Mouse (Mus musculus) forebrain, embryonic 11.5 days (tissue): ENCODE results near the gene Pex5l. TPM values are rescaled to one million over a fixed set of nuclear protein-coding genes. Genes with fewer than 3 reads are reported as not detected.
A peak's percentile ranks its signal among the peaks of the same experiment; 100 is the strongest.

Experiments
- ATAC-seq: fragments of 200-750 bp; cut with Nextera tagmentation; replicated peaks from 2 replicates; pipeline ENCODE4 v1.8.0; 2017; ENCODE audit warnings: moderate TSS enrichment; ENCODE audit not compliant: low FRiP score
- DNase-seq: peaks from one replicate; pipeline ENCODE4 v3.0.0-alpha.2; 2017; ENCODE audit warnings: low spot score
- H3K27ac ChIP-seq: fragments of 300-500 bp; sonication (generic); 2 replicates; pipeline ENCODE4 v1.5.1; 2014; ENCODE audit warnings: low read depth, low read length
- H3K27me3 ChIP-seq: fragments of 300-500 bp; sonication (generic); 2 replicates; pipeline ENCODE4 v1.6.1; 2014; ENCODE audit warnings: mild to moderate bottlenecking, low read length, mixed read lengths; ENCODE audit not compliant: control insufficient read depth, insufficient read depth
- H3K36me3 ChIP-seq: fragments of 300-500 bp; sonication (generic); 2 replicates; pipeline ENCODE4 v1.6.1; 2014; ENCODE audit warnings: mild to moderate bottlenecking, low read length, moderate library complexity, mixed read lengths; ENCODE audit not compliant: control insufficient read depth, insufficient read depth
- H3K4me1 ChIP-seq: fragments of 300-500 bp; sonication (generic); replicated peaks from 2 replicates; pipeline ENCODE4 v1.6.1; 2014; ENCODE audit warnings: low read length, mixed read lengths; ENCODE audit not compliant: control insufficient read depth, insufficient read depth
- H3K4me2 ChIP-seq: fragments of 300-500 bp; sonication (generic); 2 replicates; pipeline ENCODE4 v1.6.1; 2014; ENCODE audit warnings: low read depth, mild to moderate bottlenecking, low read length, moderate library complexity, mixed read lengths; ENCODE audit not compliant: severe bottlenecking
- H3K4me3 ChIP-seq: fragments of 300-500 bp; sonication (generic); 2 replicates; pipeline ENCODE4 v1.5.1; 2014; ENCODE audit warnings: low read depth, low read length
- H3K9ac ChIP-seq: fragments of 300-500 bp; sonication (generic); 2 replicates; pipeline ENCODE4 v1.6.1; 2014; ENCODE audit warnings: low read length
- H3K9me3 ChIP-seq: fragments of 300-500 bp; sonication (generic); 2 replicates; pipeline ENCODE4 v1.6.1; 2016; ENCODE audit warnings: low read length, mixed read lengths; ENCODE audit not compliant: control insufficient read depth
- WGBS: fragments of 180-500 bp; shearing (Covaris S2); extraction: QIAGEN DNeasy Blood & Tissue Kit; methylation state at CpG from one replicate; pipeline ENCODE4 v1.1.7; 2014; 5-methylcytosine and 5-hydroxymethylcytosine counted together
- polyA plus RNA-seq: library from polyadenylated mRNA; unstranded; fragments of >200 nt; fragmentation: Nextera tagmentation; extraction: Ambion mirVana; gene quantifications from 2 replicates; pipeline ENCODE4 v1.2.1, GENCODE M21; 2014

Pex5l gene
- 1.7 and 2.4 TPM in 2 replicates for polyA plus RNA-seq

DNA sequence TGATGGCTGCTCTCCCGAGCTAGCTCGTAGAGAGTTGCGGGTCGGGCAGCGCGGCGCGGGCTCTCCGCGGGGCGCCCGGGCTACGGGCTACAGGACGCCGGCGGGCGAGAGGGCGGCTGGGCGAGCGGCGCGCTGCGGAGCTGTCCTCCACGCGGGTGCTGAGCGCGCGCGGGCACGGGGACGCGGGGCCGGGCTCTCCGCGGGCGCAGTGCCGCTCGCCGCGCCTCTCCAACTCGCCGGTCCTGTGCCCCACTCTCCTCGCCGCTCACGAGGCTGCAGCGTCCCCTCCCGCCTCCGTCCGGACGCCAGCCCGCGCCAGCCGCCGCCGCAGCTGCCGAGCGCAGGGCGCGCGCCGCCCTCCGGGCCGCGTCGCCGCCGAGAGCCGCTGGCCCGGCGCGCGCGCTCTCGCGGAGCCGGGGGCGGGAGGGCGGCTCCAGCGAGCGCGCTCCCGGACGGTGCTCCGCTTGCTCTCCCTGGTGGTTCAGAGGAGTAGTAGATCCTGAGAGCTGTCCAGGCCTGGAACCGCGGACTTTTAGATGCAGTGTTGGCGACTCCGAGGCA lies at the start of gene Pex5l:
Pex5l (minus strand) TSS at position 347 of the 561 bp plus-strand sequence.
- Histone ChIP-seq H3K27ac (no peak within 1 kb of the TSS), H3K9me3 (no peaks in the 10 kb centered on the region), H3K27me3 (peaks cover 5% of the 10 kb centered on the region; the same call in 1 of the 2 replicates), H3K4me1 (no peaks in the 10 kb centered on the region; the same call in 1 of the 2 replicates), H3K4me3 (peak within 1 kb of the TSS; percentile 63), H3K9ac (peak within 1 kb of the TSS; percentile 61), H3K4me2 (peak within 1 kb of the TSS; percentile 96), H3K36me3 (no peaks in the 10 kb centered on the region)
- DNase-seq (peak; percentile 86), ATAC-seq (peak; percentile 92)
- WGBS: under 1% methylated on average over 64 of the region's 88 CpGs

DNA sequence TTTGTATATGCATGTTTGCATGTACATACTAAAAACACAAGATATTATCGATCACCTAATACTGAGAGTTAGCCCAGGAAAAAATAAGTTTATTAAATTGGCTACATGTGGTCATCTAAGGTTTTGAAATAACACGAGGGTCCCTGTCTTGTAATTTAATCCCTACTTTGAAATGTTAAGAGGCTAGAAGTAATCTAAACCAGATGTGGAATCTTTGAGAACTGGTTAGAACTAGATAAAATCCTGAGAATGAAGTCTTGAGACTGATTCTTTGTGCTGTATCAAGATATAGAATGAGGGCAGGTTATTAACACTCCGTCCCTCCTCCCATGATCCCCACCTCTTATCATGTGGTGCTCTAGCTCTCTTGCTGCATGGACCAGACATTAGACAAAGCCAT lies 22.1 kb upstream of the Pex5l start:
- H3K9ac ChIP-seq: no peak overlapping the region
- DNase-seq: no peak
- WGBS: 79% methylated on average over 3 of the region's 3 CpGs
- no peak overlapping the region for H3K4me3 ChIP-seq
- no peaks in the 10 kb centered on the region for H3K4me1 ChIP-seq
- ATAC-seq: no peak
- no peak overlapping the region for H3K27ac ChIP-seq
- H3K4me2 ChIP-seq: no peak overlapping the region
- H3K36me3 ChIP-seq: no peaks in the 10 kb centered on the region
- H3K9me3 ChIP-seq: no peaks in the 10 kb centered on the region
- H3K27me3 ChIP-seq: no peaks in the 10 kb centered on the region

DNA sequence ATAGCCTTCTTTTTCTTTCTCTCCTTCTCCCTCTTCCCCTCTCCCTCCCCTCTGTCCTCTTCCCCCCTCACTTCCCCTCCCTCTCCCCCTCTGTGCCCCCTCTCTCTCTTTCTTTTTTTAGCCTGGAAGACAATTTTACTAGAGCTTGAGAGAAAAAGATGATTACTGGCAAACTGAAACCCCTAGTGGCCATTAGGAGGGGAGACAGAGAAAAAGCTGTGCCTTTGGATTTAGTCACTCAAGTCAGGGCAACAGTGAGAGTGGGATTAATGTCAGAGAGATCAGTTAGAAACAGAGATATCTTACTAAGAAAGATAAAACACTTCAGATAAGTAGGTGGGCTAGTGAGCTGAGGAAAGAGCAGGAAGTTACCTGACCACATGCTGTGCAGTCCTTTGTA lies 20.8 kb upstream of the Pex5l start:
- Histone ChIP-seq H3K27me3 (no peaks in the 10 kb centered on the region), H3K27ac (no peak overlapping the region), H3K9ac (no peak overlapping the region), H3K4me3 (no peak overlapping the region), H3K4me2 (no peak overlapping the region), H3K4me1 (no peaks in the 10 kb centered on the region), H3K9me3 (no peaks in the 10 kb centered on the region), H3K36me3 (no peaks in the 10 kb centered on the region)
- DNase-seq (no peak), ATAC-seq (no peak)

DNA sequence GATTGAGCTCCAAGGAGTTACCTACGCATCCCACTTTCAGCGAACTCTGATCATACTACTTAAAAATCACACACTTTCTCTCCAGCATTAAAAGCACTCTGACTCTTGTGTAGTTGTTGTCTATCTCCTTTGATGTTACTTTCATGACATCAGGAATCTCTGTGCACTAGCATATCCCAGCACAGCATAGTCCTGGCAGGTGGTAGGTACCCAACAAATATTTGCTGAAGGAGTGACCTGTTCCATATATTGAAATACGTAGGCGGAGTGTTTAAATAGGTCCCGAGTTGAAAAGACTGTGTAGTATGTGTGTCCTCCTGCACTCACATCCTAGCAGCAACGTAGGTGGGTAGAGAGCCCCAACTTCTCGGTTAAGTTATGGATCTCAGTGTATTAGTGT lies 545 bp upstream of the Pex5l start:
- peak overlapping the region; percentile 2; the same call in 1 of the 2 replicates for H3K4me2 ChIP-seq
- peak; percentile 34; the same call in 1 of the 2 replicates for ATAC-seq
- H3K36me3 ChIP-seq: no peaks in the 10 kb centered on the region
- H3K4me3 ChIP-seq: no peak overlapping the region
- DNase-seq: no peak
- no peaks in the 10 kb centered on the region for H3K9me3 ChIP-seq
- WGBS: 82% methylated on average over 7 of the region's 7 CpGs
- no peak overlapping the region for H3K9ac ChIP-seq
- H3K27ac ChIP-seq: no peak overlapping the region
- peaks cover 5% of the 10 kb centered on the region; the same call in 1 of the 2 replicates for H3K27me3 ChIP-seq
- no peaks in the 10 kb centered on the region; the same call in 1 of the 2 replicates for H3K4me1 ChIP-seq

DNA sequence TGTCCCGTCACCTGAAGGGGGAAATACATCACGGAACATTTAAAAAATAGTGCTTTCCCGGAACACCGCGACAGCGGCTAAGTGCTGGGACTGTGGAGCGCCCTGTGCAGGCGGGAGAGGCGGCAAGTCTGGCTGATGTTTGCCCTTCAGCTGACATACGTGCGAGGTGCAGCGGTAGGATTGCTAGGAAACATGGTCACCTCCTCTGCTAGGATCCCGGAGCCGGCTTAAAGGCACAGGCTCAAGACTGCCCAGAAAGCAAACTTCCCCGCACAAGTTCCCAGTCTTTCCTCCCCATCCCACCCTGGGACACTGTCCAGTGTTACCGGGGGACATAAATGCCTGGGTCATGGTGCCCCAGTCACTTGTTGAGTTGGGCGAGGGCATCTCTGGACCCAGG lies 649 bp downstream of the Pex5l start:
- peak overlapping the region; percentile 96 for H3K4me2 ChIP-seq
- H3K27me3 ChIP-seq: peaks cover 5% of the 10 kb centered on the region; the same call in 1 of the 2 replicates
- no peaks in the 10 kb centered on the region; the same call in 1 of the 2 replicates for H3K4me1 ChIP-seq
- no peak overlapping the region for H3K27ac ChIP-seq
- peak overlapping the region; percentile 63 for H3K4me3 ChIP-seq
- 1% methylated on average over 17 of the region's 17 CpGs for WGBS
- peak; percentile 49 for ATAC-seq
- H3K36me3 ChIP-seq: no peaks in the 10 kb centered on the region
- H3K9ac ChIP-seq: peak overlapping the region; percentile 61
- no peaks in the 10 kb centered on the region for H3K9me3 ChIP-seq
- no peak for DNase-seq

DNA sequence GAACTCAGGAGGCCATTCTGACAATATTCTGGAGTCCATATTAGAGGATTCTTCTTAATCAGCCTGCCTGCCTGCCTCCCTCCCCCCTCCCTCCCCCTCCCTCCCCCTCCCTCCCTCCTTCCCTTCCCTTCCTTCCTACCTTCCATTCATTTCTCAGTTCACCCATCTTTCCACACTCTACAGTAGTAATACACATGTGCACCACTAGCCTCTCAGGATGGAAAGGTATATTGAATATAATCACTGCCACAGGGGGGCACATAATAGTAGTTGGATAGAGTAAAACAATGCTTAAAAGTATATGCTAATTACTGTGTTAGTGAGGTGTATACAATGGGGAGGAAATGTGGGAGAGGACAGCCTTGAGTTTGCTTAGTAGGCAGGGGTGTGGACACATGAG lies 13.1 kb downstream of the Pex5l start:
- no peak for DNase-seq
- H3K27me3 ChIP-seq: no peaks in the 10 kb centered on the region
- H3K27ac ChIP-seq: no peak overlapping the region
- no peak overlapping the region for H3K9ac ChIP-seq
- no peak for ATAC-seq
- H3K4me1 ChIP-seq: no peaks in the 10 kb centered on the region
- H3K36me3 ChIP-seq: no peaks in the 10 kb centered on the region
- H3K4me2 ChIP-seq: no peak overlapping the region
- no peaks in the 10 kb centered on the region for H3K9me3 ChIP-seq
- no peak overlapping the region for H3K4me3 ChIP-seq

DNA sequence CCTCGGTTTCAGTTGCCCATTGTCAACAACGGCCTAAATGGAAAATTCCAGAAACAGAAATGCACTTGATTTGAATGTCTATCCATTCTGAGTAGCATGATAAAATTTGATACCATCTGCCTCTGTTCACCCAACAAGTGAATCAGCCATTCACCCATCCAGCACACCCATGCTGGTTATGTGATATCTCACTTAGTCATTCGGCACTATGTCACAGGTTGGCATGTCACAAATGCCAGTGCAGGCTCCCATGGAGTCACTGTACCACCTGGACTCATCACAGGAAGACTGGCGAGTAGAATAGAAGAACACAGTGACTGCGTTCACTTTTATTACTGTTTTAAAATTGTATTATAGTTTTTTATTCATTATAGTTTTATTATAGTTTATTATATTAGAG lies 18.3 kb downstream of the Pex5l start:
- H3K27me3 ChIP-seq: no peaks in the 10 kb centered on the region
- no peak overlapping the region for H3K4me3 ChIP-seq
- H3K4me1 ChIP-seq: no peaks in the 10 kb centered on the region
- no peaks in the 10 kb centered on the region for H3K36me3 ChIP-seq
- no peak overlapping the region for H3K27ac ChIP-seq
- no peak for ATAC-seq
- DNase-seq: no peak
- WGBS: 86% methylated on average over 5 of the region's 5 CpGs
- H3K4me2 ChIP-seq: no peak overlapping the region
- H3K9me3 ChIP-seq: no peaks in the 10 kb centered on the region
- no peak overlapping the region for H3K9ac ChIP-seq

DNA sequence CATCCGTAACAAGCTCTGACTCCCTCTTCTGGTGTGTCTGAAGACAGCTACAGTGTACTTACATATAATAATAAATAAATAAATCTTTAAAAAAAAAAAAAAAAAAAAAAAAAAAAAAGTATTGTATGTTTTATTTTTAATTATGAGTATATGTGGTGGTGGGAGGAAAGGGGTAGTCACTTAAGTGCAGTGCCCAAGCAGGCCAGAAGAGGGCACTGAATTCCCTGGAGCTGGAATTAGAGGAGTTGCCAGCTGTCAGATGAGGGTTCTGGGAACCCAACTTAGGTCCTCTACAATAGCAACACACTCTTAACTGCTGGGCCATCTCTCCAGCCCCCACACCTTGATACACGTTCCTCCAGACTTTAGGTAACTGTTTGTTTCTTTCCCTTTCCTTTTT lies 37.3 kb downstream of the Pex5l start:
- WGBS: 93% methylated on average over 1 of the region's 2 CpGs
- no peak for DNase-seq
- no peaks in the 10 kb centered on the region for H3K9me3 ChIP-seq

DNA sequence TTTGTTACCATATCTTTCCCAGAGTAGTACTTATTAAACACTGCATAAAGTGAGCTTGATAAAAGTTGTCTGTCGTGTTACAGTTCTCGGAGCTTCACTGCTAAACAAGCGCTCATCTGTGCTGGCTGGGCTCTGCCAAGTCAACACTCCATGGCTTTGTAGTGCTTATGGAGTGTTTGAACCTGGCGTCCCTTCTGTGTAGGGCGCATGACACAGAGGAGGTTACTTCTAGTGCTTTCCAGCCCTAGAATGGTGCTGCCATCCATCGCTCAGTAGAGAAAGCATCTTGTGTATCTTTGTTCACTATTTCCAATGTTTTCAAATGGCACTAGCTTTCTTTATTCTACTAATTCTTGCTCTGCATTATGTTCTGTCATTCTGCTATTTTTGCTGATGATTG lies 39.5 kb downstream of the Pex5l start:
- H3K4me3 ChIP-seq: no peak overlapping the region
- H3K9me3 ChIP-seq: no peaks in the 10 kb centered on the region
- H3K4me2 ChIP-seq: no peak overlapping the region
- H3K9ac ChIP-seq: no peak overlapping the region
- DNase-seq (no peak), ATAC-seq (no peak)
- no peaks in the 10 kb centered on the region for H3K27me3 ChIP-seq
- H3K36me3 ChIP-seq: no peaks in the 10 kb centered on the region
- H3K4me1 ChIP-seq: no peaks in the 10 kb centered on the region
- H3K27ac ChIP-seq: no peak overlapping the region
- 93% methylated on average over 6 of the region's 6 CpGs for WGBS

More for the DNA sequence above, 37.3 kb downstream of the Pex5l start:
- H3K4me2 ChIP-seq: no peak overlapping the region
- H3K27ac ChIP-seq: no peak overlapping the region
- H3K4me3 ChIP-seq: no peak overlapping the region
- ATAC-seq: no peak
- no peaks in the 10 kb centered on the region for H3K36me3 ChIP-seq
- no peak overlapping the region for H3K9ac ChIP-seq
- H3K27me3 ChIP-seq: no peaks in the 10 kb centered on the region
- H3K4me1 ChIP-seq: no peaks in the 10 kb centered on the region
